Mouse (Mus musculus) hindbrain, embryonic 15.5 days (tissue): ENCODE data around the gene Ets1. TPM values are rescaled to one million over a fixed set of nuclear protein-coding genes. Genes with fewer than 3 reads are reported as not detected.

Source experiments
- ATAC-seq: fragments of 200-750 bp; cut with Nextera tagmentation; 2 replicates; pipeline ENCODE4 v1.8.0; 2017; ENCODE audit warnings: low read depth, moderate number of reproducible peaks, moderate TSS enrichment; ENCODE audit not compliant: low FRiP score
- H3K27ac ChIP-seq: fragments of 300-500 bp; sonication (generic); replicated peaks from 2 replicates; pipeline ENCODE4 v1.5.1; 2015; ENCODE audit warnings: mild to moderate bottlenecking, inconsistent platforms
- H3K27me3 ChIP-seq: fragments of 300-500 bp; sonication (generic); 2 replicates; pipeline ENCODE4 v1.6.1; 2015; ENCODE audit warnings: control low read depth, inconsistent platforms
- H3K36me3 ChIP-seq: fragments of 300-500 bp; sonication (generic); 2 replicates; pipeline ENCODE4 v1.6.1; 2015; ENCODE audit warnings: control low read depth, inconsistent platforms
- H3K4me1 ChIP-seq: fragments of 300-500 bp; sonication (generic); replicated peaks from 2 replicates; pipeline ENCODE4 v1.6.1; 2015; ENCODE audit warnings: control low read depth, inconsistent platforms
- H3K4me2 ChIP-seq: fragments of 300-500 bp; sonication (generic); 2 replicates; pipeline ENCODE4 v1.6.1; 2015; ENCODE audit warnings: moderate library complexity, mild to moderate bottlenecking, inconsistent platforms
- H3K4me3 ChIP-seq: fragments of 300-500 bp; sonication (generic); 2 replicates; pipeline ENCODE4 v1.5.1; 2015; ENCODE audit warnings: mild to moderate bottlenecking, inconsistent platforms
- H3K9ac ChIP-seq: fragments of 300-500 bp; sonication (generic); 2 replicates; pipeline ENCODE4 v1.6.1; 2015; ENCODE audit warnings: inconsistent platforms
- H3K9me3 ChIP-seq: fragments of 300-500 bp; sonication (generic); 2 replicates; pipeline ENCODE4 v1.6.1; 2016; ENCODE audit warnings: control low read depth, inconsistent platforms
- WGBS: fragments of 180-500 bp; shearing (Covaris S2); methylation state at CpG from one replicate; pipeline ENCODE4 v1.1.7; 2015; 5-methylcytosine and 5-hydroxymethylcytosine counted together
- polyA plus RNA-seq: library from polyadenylated mRNA; unstranded; fragments of >200 nt; fragmentation: Nextera tagmentation; extraction: Ambion mirVana; gene quantifications from 2 replicates; pipeline ENCODE4 v1.2.1, GENCODE M21; 2015

The Ets1 gene
- polyA plus RNA-seq, 1 experiment from 2014 or later = 18.9 TPM

DNA sequence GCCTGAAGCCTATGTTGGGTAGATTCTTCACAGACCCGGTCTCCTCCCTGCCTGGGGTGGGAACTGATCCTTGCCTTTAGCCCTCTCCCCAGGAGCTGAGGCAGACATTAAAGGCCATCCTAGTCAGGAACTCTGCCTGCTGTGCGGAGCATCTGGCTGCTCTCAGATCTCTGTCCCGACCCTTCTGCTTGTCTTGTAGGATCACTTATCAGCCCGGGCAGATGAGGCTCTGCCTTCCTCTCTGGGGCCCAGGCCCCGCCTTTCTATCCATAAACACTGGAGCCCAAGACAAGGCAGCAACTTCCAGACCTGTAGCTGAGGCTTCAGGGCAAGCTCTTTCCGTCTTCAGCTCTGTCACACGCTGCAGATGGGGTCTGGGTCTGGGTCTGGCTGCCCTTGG lies 28.8 kb upstream of the Ets1 start:
- Histone ChIP-seq H3K4me3 (no peak overlapping the region), H3K9me3 (no peaks in the 10 kb centered on the region), H3K4me2 (no peak overlapping the region), H3K36me3 (no peaks in the 10 kb centered on the region), H3K9ac (no peak overlapping the region), H3K4me1 (no peaks in the 10 kb centered on the region), H3K27ac (peak overlapping the region; percentile 52; the same call in 1 of the 2 replicates), H3K27me3 (peaks cover 16% of the 10 kb centered on the region)
- 28% methylated on average over 7 of the region's 7 CpGs for WGBS
- peak; percentile 65; the same call in 1 of the 2 replicates for ATAC-seq

DNA sequence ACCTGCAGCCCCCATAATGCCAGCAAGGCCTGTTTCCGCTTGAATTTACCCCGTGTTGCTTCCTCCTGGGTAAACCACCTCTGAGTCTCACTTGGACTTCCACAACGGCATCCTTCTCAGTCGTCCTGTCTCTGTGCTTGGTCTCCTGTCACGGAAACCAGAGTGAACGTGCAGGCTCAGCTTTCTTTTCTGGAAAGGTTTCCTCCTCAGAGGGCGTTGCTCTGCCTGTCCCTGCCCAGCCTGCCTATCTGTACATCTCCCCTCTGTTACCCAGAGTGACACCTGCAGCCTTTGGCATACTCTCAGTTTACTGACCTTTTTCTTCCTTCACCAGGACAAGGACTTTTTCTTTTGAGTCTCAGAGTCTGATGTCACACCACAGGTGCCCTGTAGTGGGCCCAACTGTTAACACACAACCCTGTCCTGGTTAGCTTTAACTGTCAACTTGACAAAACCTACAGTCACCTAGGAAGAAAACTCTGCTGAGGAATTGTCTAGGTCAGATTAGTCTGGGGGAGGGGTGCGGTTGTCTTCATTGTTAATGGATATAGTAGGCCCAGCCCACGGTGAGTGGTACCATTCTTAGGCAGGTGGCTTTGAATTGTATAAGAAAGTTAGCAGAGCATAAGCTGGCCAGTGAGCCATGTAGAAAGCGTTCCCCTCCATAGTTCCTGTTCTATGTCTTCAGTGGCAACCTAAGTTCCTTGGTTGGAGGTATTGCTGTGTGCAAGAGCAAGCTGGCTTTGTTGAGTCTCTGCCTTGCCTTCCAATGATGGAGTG lies 27.0 kb upstream of the Ets1 start:
- 88% methylated on average over 10 of the region's 10 CpGs for WGBS
- H3K27me3 ChIP-seq = peaks cover 19% of the 10 kb centered on the region
- H3K9ac ChIP-seq = no peak overlapping the region
- H3K4me1 ChIP-seq = no peaks in the 10 kb centered on the region
- no peak for ATAC-seq
- H3K9me3 ChIP-seq = no peaks in the 10 kb centered on the region
- H3K4me3 ChIP-seq = no peak overlapping the region
- H3K36me3 ChIP-seq = no peaks in the 10 kb centered on the region
- no peak overlapping the region for H3K27ac ChIP-seq
- no peak overlapping the region for H3K4me2 ChIP-seq

DNA sequence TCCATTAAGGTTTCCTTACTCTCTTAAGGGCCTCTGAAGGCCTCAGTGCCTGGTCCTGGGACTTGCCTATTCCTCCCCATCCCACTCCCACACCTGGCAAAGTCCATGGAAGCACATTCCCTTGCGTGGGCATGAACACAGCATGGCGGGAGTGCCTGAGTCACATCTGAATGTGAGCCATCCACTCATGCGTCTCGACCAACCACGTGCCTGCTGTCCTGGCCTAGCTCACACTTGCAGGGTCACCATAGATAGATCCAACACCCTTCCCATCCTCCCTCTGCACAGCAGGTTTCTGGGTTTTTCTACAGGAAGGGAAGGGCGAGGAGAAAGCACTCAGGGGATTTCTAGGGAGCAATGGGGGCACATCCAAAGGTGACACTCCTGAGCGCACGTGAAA lies 25.8 kb upstream of the Ets1 start:
- Histone ChIP-seq H3K9ac (no peak overlapping the region), H3K27me3 (peaks cover 15% of the 10 kb centered on the region; the same call in 1 of the 2 replicates), H3K9me3 (no peaks in the 10 kb centered on the region), H3K4me1 (no peaks in the 10 kb centered on the region), H3K36me3 (no peaks in the 10 kb centered on the region), H3K4me3 (no peak overlapping the region), H3K27ac (no peak overlapping the region), H3K4me2 (no peak overlapping the region)
- no peak for ATAC-seq
- WGBS = 82% methylated on average over 8 of the region's 8 CpGs

DNA sequence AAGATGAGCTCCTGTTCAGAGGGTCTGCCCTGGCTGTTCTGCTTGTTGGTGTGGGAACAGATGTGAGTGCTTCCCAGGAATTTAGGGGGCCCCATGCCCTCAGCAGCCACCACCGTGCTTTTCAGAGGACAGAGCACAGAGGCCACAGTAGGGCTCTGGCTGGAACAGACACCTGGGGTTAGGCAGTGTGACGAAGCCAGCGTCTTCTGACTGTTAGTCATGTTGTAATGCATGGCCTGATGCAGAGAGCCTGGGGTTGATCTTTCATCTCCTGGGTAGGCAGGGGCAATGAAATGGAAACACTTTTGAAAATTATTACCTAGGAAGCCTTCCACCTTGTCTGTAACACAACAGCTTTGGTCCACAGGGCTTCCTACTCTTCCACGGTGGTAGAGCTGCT lies 25.4 kb upstream of the Ets1 start:
- peaks cover 15% of the 10 kb centered on the region; the same call in 1 of the 2 replicates for H3K27me3 ChIP-seq
- ATAC-seq = no peak
- 70% methylated on average over 4 of the region's 4 CpGs for WGBS
- no peak overlapping the region for H3K4me3 ChIP-seq
- no peaks in the 10 kb centered on the region for H3K4me1 ChIP-seq
- no peaks in the 10 kb centered on the region for H3K36me3 ChIP-seq
- no peak overlapping the region for H3K9ac ChIP-seq
- H3K27ac ChIP-seq = no peak overlapping the region
- H3K4me2 ChIP-seq = no peak overlapping the region
- no peaks in the 10 kb centered on the region for H3K9me3 ChIP-seq

DNA sequence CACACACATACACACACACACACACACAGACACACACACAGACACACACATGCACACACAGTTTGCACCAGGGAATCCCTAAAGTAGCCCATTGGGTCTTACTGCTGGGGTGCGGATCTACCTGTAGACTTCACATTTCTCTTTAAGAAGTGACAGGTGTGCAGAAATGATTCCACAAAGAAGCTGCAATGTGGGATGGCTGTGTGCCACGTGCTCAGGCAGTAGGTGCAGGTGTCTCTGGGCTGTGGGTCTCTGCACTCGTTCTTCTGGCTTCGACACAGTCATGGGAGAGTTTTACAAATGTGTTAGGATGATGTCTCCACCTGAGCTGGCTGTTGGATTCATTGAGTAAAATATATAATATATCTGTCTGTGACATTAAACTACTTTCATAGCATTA lies 24.7 kb upstream of the Ets1 start:
- H3K4me1 ChIP-seq = no peaks in the 10 kb centered on the region
- peaks cover 15% of the 10 kb centered on the region; the same call in 1 of the 2 replicates for H3K27me3 ChIP-seq
- 89% methylated on average over 4 of the region's 4 CpGs for WGBS
- ATAC-seq = no peak
- no peak overlapping the region for H3K4me3 ChIP-seq
- no peak overlapping the region for H3K27ac ChIP-seq
- H3K36me3 ChIP-seq = no peaks in the 10 kb centered on the region
- H3K9ac ChIP-seq = no peak overlapping the region
- no peak overlapping the region for H3K4me2 ChIP-seq
- H3K9me3 ChIP-seq = no peaks in the 10 kb centered on the region

DNA sequence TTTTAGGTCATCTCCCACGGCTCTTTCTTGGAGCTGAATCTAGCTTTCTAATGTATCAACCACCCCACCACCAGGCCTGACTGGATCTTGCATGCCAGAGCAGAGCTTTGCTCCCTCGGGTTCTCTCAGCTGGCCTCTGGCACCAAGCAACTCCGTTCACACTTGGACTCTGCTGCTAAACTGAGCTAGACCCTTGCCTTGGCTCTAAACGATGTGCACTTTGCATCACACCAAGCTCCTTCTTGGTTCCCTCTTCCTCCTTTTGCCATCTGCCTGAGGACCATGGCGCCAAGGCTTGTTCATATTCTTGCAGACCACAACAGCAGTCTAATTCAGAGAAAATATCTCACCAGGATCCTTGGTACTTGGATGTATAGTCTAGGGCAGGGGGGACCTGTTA lies 23.6 kb upstream of the Ets1 start:
- Histone ChIP-seq H3K27me3 (peaks cover 15% of the 10 kb centered on the region; the same call in 1 of the 2 replicates), H3K27ac (no peak overlapping the region), H3K9ac (no peak overlapping the region), H3K4me2 (no peak overlapping the region), H3K9me3 (no peaks in the 10 kb centered on the region), H3K4me1 (no peaks in the 10 kb centered on the region), H3K4me3 (no peak overlapping the region), H3K36me3 (no peaks in the 10 kb centered on the region)
- ATAC-seq = no peak
- WGBS = 93% methylated on average over 5 of the region's 5 CpGs

DNA sequence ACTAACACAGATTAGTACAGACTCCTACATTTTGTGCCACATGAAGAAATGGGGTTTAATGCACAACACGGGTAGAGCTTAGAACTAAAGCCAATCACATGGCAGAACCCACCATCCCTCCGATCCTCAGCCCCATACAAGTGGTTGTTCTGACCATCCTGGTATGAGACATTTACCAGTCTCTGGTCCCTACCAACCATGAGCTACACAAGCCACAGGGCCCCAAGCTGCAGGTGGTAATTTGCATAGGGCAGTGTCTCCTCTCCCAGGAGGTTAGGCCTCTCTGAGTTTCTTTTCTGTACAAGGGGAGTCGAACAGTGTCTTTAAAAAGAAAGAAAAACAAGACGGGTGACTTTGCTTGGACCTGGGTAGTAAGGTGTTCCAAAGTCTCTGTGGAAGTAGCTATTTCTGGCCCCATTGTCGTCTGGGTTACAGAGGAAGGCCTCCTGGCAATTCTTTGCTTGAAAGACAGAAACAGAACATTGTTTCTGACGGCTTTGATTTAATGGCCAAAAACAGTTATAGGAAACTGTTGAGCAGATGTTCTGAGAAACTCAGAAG lies 23.1 kb upstream of the Ets1 start:
- no peak overlapping the region for H3K27ac ChIP-seq
- H3K27me3 ChIP-seq = peaks cover 15% of the 10 kb centered on the region; the same call in 1 of the 2 replicates
- H3K4me3 ChIP-seq = no peak overlapping the region
- H3K4me2 ChIP-seq = no peak overlapping the region
- H3K4me1 ChIP-seq = no peaks in the 10 kb centered on the region
- WGBS = 63% methylated on average over 6 of the region's 6 CpGs
- H3K36me3 ChIP-seq = no peaks in the 10 kb centered on the region
- no peak overlapping the region for H3K9ac ChIP-seq
- no peaks in the 10 kb centered on the region for H3K9me3 ChIP-seq
- no peak for ATAC-seq

DNA sequence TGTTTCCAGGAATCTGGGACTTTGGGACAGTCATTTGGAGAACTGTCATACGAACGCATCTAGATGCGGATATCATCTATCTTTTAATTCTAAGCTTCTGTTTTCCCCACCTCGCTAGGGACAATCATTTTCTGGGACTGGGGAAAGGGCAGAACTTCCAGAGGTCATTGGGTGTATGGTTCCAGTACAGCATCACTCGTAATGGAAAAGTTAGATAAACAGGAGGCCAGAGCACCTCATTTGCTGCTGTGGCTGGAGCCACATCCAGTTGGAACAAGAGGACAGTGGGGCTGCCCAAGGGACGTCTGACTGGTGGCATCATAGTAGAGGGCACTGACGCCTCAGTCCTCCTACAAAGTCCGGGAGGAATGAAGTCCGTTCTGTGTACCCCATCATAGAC lies 21.8 kb upstream of the Ets1 start:
- Histone ChIP-seq H3K36me3 (no peaks in the 10 kb centered on the region), H3K4me1 (no peaks in the 10 kb centered on the region), H3K4me2 (no peak overlapping the region), H3K27me3 (peaks cover 10% of the 10 kb centered on the region; the same call in 1 of the 2 replicates), H3K27ac (no peak overlapping the region), H3K9ac (no peak overlapping the region), H3K4me3 (no peak overlapping the region), H3K9me3 (no peaks in the 10 kb centered on the region)
- 89% methylated on average over 9 of the region's 9 CpGs for WGBS
- ATAC-seq = no peak

DNA sequence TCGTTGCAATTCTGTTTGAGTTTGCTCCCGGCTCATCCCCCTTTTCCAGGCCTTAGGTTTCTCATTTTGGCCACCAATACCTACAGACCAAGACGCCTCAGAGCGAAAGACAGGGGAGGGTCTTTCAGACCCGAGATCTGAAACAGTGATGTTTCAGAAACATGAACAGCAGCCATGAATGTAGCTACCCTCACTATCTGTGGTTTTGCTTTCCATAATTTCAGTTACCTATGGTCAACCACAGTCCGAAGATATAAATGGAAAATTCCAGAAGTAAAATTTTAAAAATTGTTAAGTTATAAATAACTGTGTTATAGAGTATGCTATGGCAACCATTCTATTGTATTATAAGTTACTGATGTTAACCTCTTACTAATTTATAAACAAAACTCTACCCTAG lies 20.6 kb upstream of the Ets1 start:
- no peaks in the 10 kb centered on the region for H3K4me1 ChIP-seq
- H3K36me3 ChIP-seq = no peaks in the 10 kb centered on the region
- no peak overlapping the region for H3K27ac ChIP-seq
- 90% methylated on average over 6 of the region's 6 CpGs for WGBS
- no peaks in the 10 kb centered on the region for H3K9me3 ChIP-seq
- no peak overlapping the region for H3K9ac ChIP-seq
- no peak for ATAC-seq
- H3K27me3 ChIP-seq = peaks cover 10% of the 10 kb centered on the region; the same call in 1 of the 2 replicates
- H3K4me2 ChIP-seq = no peak overlapping the region
- no peak overlapping the region for H3K4me3 ChIP-seq

DNA sequence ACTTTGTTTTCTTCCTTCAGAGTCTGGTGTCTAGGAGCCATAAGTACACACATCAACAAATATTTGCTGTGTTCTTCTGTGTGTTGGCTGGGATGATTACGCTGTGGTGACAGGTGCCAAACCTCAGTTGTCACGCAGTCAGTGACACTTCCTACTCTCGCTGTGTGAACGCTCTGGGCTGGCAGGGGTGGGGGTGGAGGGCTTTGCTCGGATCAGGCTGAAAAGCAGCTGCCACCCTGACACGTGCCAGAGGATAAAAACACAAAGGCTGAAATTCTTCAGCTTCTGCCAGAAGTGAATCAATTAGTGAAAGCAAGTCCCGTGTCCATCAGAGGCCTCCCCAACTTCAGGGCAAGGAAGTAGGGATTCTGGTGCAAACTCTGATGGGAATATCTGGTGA lies 20.0 kb upstream of the Ets1 start:
- H3K9me3 ChIP-seq = no peaks in the 10 kb centered on the region
- H3K9ac ChIP-seq = no peak overlapping the region
- H3K27me3 ChIP-seq = peaks cover 10% of the 10 kb centered on the region; the same call in 1 of the 2 replicates
- 20% methylated on average over 7 of the region's 7 CpGs for WGBS
- no peak overlapping the region for H3K4me3 ChIP-seq
- H3K36me3 ChIP-seq = no peaks in the 10 kb centered on the region
- no peaks in the 10 kb centered on the region for H3K4me1 ChIP-seq
- no peak for ATAC-seq
- no peak overlapping the region for H3K4me2 ChIP-seq
- no peak overlapping the region for H3K27ac ChIP-seq

DNA sequence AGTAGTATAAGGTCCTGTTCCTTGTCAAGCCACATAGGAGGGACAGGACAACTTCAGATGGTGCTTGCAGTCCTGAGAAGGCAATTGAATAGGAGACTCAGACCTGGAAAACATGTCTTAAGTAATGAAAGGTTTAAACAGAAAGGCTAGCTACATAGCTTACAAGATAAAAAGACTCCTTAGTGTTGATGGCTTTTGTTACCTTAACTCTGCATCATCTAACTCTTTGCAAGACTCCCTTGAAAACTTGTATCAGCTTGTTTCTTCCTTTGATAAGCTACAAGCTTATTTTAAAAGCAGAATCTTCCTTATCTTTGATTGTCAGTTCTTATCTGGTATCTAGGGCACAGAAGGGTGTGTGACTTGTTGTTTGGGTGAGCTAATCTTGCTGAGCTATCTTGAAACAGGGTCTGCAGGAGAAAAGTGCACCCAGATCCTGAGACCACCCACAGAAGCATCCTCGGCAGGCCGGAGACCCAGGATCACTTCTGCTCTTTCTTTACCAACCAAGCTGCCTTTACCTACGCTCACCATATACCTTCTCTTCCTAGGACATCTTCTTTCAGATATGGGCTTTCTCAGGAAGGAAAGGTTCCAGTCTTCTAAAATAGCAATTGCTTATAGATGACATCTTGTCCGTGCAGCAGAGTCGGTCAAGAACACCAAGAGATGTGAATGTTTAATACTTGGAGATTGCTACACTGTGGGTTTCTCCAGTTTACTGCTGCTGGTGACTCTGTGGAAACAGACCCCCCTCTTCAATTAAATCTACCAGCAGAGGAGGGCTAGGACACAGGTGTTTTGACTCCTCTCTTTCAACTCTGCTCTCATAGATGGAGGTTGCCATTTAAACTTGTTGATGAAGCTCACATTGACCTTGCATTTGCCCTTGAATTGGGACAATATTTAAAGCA lies 19.2 kb upstream of the Ets1 start:
- Histone ChIP-seq H3K4me1 (no peaks in the 10 kb centered on the region), H3K4me3 (no peak overlapping the region), H3K36me3 (no peaks in the 10 kb centered on the region), H3K27ac (no peak overlapping the region), H3K9me3 (no peaks in the 10 kb centered on the region), H3K27me3 (peaks cover 10% of the 10 kb centered on the region; the same call in 1 of the 2 replicates), H3K4me2 (no peak overlapping the region), H3K9ac (no peak overlapping the region)
- 93% methylated on average over 5 of the region's 5 CpGs for WGBS
- ATAC-seq = no peak

DNA sequence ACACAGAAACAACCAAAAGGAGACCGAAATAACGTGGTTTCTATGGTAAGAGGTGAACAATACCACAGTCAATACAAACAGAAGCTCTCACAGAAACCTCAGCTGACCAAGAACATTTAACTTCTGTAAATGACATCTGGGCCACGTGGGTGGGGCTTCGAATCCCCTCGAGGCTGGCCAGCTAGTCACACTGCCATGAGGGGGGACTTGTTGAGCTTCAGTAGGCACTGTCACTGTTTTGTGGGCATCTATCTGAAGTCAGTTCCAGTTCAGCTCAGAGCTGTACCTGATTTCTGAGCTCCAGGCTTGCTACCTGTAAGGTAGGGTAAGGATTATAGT lies 18.6 kb upstream of the Ets1 start:
- ATAC-seq = no peak
- Histone ChIP-seq H3K27me3 (peaks cover 11% of the 10 kb centered on the region; the same call in 1 of the 2 replicates), H3K4me1 (no peaks in the 10 kb centered on the region), H3K4me3 (no peak overlapping the region), H3K4me2 (no peak overlapping the region), H3K27ac (no peak overlapping the region), H3K36me3 (no peaks in the 10 kb centered on the region), H3K9ac (no peak overlapping the region), H3K9me3 (no peaks in the 10 kb centered on the region)
- 76% methylated on average over 5 of the region's 5 CpGs for WGBS
